Mouse (Mus musculus) CD4-positive, CD25-positive, alpha-beta regulatory T cell, adult 4 months (primary cell): ENCODE results near the gene Acss2. TPM values are rescaled to one million over a fixed set of nuclear protein-coding genes. Genes with fewer than 3 reads are reported as not detected.
"Not testable (repeated sequence)": the region's sequence is repeated elsewhere in the genome, so short reads cannot be mapped to it uniquely, and the experiment has no call there.

Experiments
- ATAC-seq: one replicate; pipeline ENCODE4 v1.8.0; 2017
- polyA plus RNA-seq, 2 experiments: library from polyadenylated mRNA; unstranded; fragments of 100-300 nt; shearing (Covaris generic); gene quantifications; one replicate each; pipeline ENCODE4 v1.2.1; 2017

Acss2 gene
- polyA plus RNA-seq, 2 experiments from 2014 or later, result 16.1 to 17.6 TPM

- no peak for ATAC-seq
Measured at GRCm38 (mm10) chr2:155590876-155591275, 73.1 kb downstream of the Acss2 start.

GRCm38 (mm10) chr2:155591676-155592075, 73.9 kb downstream of the Acss2 start:
- ATAC-seq, result no peak

GRCm38 (mm10) chr2:155592137-155592853, 74.5 kb downstream of the Acss2 start, which contains the start of gene Gss:
Gss (minus strand) TSS chr2:155592810.
- peak; percentile 92 for ATAC-seq

GRCm38 (mm10) chr2:155592854-155593283, 75.1 kb downstream of the Acss2 start:
- peak; percentile 66 for ATAC-seq

DNA sequence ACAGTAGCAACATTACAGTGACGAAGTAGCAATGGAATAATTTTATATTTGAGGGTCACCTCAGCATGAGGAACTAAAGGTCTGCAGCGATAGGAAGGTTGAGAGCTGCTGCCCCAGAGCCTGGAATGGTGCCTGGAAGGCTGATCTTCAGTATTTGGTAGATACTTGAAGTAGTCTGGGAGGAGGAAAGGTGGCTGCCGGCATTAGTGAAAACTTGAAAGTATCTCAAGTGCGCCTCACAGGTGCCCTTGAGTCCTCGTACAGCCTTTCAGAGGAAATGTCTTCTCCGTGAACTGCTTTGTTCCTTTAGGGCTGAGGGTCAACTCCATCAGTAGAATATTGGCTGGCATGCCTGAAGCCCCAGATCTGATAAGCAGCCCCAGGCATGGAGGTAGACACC, 77.8 kb downstream of the Acss2 start:
- ATAC-seq, result no peak

- ATAC-seq, result no peak
Measured at GRCm38 (mm10) chr2:155603707-155604106, 86.0 kb downstream of the Acss2 start.

- no peak for ATAC-seq
Measured at GRCm38 (mm10) chr2:155604560-155605235, 87.0 kb downstream of the Acss2 start.

DNA sequence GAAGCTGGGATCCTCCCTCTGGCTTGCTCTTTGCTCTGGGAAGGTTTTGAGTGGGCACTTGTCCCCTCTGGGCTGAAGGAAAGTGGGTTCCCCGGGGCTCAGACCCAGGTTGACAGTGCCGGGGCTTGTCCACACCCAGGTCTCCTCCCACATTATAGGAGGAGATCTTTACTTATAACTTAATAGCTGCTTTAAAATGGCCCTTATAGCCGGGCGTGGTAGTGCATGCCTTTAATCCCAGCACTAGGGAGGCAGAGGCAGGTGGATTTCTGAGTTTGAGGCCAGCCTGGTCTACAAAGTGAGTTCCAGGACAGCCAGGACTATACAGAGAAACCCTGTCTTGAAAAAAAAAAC, 87.5 kb downstream of the Acss2 start:
- ATAC-seq, result not testable (repeated sequence)

DNA sequence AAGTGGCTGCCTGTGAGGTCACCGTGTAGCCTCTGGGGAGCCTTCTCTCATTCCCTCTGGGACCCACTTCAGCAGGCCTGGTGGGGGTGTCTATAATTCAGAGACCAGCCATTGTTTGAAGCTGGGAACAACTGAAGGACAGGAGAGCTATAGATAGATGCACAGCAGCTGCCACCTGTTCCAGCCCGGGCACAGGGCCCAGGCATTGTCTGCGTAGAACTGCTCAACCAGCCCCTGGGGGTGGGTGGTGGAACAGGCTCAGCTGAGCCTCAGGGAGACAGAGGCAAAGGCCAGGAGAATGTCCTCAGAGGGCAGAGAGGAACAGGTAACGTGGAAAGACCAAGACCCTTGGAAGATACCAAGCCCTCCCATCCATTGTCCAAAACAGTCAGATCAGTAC, 88.6 kb downstream of the Acss2 start:
- no peak for ATAC-seq

GRCm38 (mm10) chr2:155610978-155611377, 93.2 kb downstream of the Acss2 start, which contains the start of gene Myh7b:
Myh7b (plus strand) TSS chr2:155611212.
- ATAC-seq, result no peak

DNA sequence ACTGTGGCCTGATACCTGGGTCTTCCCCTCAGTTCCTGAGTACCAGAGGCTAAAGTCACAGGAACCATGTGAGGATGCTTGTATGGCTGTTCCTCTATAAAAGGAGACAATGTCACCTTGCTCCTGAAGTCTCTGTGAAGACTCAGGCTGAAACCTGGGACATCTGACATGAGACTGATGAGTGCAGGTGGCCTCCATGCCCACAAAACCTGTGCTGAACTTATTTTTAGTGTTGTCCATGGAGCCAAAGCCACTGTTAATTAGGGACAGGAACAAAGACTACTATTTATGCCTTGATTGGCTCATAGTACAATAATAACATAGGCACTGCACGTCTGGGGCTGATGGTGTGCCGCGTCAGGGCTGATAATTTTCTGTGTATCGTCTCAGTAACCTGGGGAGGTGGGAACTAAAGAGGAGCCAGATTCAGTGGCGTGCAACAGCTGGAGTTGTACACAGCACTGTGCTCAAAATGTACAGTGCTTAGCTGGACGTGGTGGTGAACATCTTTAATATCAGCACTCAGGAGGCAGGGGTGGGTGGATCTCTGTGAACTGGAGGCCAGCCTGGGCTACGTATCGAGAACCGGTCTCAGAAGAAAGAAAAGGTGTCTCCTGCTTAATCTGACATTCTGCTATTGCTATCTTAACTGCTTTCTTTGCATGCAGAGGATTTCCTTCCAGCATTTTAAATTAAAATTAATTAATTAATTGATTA, 94.2 kb downstream of the Acss2 start:
- ATAC-seq, result no peak

GRCm38 (mm10) chr2:155613326-155613755, 95.6 kb downstream of the Acss2 start:
- peak; percentile 81 for ATAC-seq

GRCm38 (mm10) chr2:155613953-155614352, 96.2 kb downstream of the Acss2 start:
- ATAC-seq, result no peak

GRCm38 (mm10) chr2:155616971-155617370, 99.2 kb downstream of the Acss2 start:
- ATAC-seq, result no peak

- peak; percentile 79 for ATAC-seq
Measured at GRCm38 (mm10) chr2:155619817-155620216, 102.1 kb downstream of the Acss2 start.

GRCm38 (mm10) chr2:155622606-155623005, 104.9 kb downstream of the Acss2 start:
- no peak for ATAC-seq

DNA sequence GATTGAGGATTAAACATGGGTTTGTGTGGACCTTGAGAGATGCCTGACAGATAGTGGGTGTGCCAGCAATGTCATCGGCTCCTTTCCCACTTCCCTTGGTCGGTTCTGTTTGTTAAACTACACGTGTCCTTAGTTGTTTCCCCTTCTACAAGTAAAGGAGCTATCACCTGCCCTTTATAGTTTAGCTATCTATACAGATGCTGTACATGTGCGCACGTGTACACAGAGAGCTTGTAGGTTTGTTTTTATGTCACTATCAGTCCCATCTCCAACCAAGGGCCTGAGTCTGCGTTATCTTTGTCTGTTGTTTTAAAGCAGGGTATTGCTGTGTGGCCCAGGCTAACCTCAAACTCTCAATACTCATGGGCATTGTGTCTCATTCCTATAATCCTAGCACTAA, 106.2 kb downstream of the Acss2 start:
- ATAC-seq, result no peak

- no peak for ATAC-seq
Measured at GRCm38 (mm10) chr2:155624730-155625129, 107.0 kb downstream of the Acss2 start.

GRCm38 (mm10) chr2:155626277-155626676, 108.5 kb downstream of the Acss2 start:
- no peak for ATAC-seq

DNA sequence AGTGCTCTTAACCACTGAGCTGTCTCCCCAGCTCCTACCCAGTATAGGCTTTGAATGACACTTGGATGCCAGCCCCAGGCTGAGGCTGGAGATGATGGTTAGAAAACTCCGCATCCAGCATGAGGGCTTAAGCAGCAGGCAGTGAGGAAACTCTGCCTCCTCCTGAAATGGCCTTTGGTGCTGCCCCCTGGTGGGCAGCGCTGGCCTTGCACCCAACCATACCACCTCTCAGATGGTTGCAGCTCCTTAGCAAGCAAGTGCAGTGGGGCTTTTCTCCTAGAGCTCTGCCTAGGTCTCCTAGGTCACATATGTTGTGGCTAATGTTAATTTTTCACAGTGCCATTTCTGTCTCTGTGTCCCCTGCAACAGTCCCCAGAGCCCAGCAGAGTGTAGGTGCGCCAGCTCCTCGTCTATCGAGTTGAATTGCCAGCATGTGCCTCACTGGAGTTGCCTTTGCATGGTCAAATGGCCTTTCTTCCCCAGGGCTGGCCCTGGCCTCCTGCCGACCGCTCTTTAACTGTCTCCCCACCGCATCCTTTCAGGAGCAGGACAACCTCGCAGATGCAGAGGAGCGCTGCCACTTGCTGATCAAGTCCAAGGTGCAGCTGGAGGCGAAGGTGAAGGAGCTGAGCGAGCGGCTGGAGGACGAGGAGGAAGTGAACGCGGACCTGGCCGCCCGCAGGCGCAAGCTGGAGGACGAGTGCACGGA, 109.4 kb downstream of the Acss2 start:
- ATAC-seq, result peak; percentile 51

GRCm38 (mm10) chr2:155628112-155628511, 110.4 kb downstream of the Acss2 start:
- ATAC-seq, result no peak

GRCm38 (mm10) chr2:155628519-155628918, 110.8 kb downstream of the Acss2 start:
- no peak for ATAC-seq

GRCm38 (mm10) chr2:155629231-155629661, 111.5 kb downstream of the Acss2 start:
- ATAC-seq, result no peak
